Mouse (Mus musculus): Measurements from ENCODE around the gene Lamtor1. TPM values are rescaled to one million over a fixed set of nuclear protein-coding genes. Genes with fewer than 3 reads are reported as not detected.

The Lamtor1 gene
- polyA plus RNA-seq, 1 experiment from 2014 or later = 134 TPM

Small RNA genes within 50 kb of the gene (microRNA-seq; reads per million reads assigned to microRNA genes)
- not detected for gene Gm22655

Other genes starting within 250 kb of the Lamtor1 start
- 37.1 and 41.4 TPM in 2 replicates for gene Clpb, start 242.3 kb upstream of the Lamtor1 start, polyA plus RNA-seq (2014; fragmentation: Nextera tagmentation; extraction: Ambion mirVana)
- 1.3 and 1.9 TPM in 2 replicates for gene Phox2a, start 87.6 kb upstream of the Lamtor1 start, polyA plus RNA-seq (2014; fragmentation: Nextera tagmentation; extraction: Ambion mirVana)
- gene Inppl1, start 67.7 kb upstream of the Lamtor1 start, polyA plus RNA-seq (2014; fragmentation: Nextera tagmentation; extraction: Ambion mirVana) = 32.2 and 37.7 TPM in 2 replicates
- gene Folr2, start 48.7 kb upstream of the Lamtor1 start, polyA plus RNA-seq (2014; fragmentation: Nextera tagmentation; extraction: Ambion mirVana) = 0.25 and 0.57 TPM in 2 replicates
- gene Anapc15, start 42.2 kb upstream of the Lamtor1 start, polyA plus RNA-seq (2014; fragmentation: Nextera tagmentation; extraction: Ambion mirVana) = 79.9 and 87.3 TPM in 2 replicates
- 0.49 and 0.91 TPM in 2 replicates for gene Folr1, start 35.1 kb upstream of the Lamtor1 start, polyA plus RNA-seq (2014; fragmentation: Nextera tagmentation; extraction: Ambion mirVana)
- gene Tomt, start 455 bp downstream of the Lamtor1 start, polyA plus RNA-seq (2014; fragmentation: Nextera tagmentation; extraction: Ambion mirVana) = 0.53 and 1.0 TPM in 2 replicates
- gene Lrrc51, start 28.0 kb downstream of the Lamtor1 start, polyA plus RNA-seq (2014; fragmentation: Nextera tagmentation; extraction: Ambion mirVana) = 7.9 and 8.8 TPM in 2 replicates
- gene Numa1, start 28.2 kb downstream of the Lamtor1 start, polyA plus RNA-seq (2014; fragmentation: Nextera tagmentation; extraction: Ambion mirVana) = 89.9 and 102 TPM in 2 replicates
- 3.4 TPM in 2 replicates for gene Il18bp, start 112.8 kb downstream of the Lamtor1 start, polyA plus RNA-seq (2014; fragmentation: Nextera tagmentation; extraction: Ambion mirVana)
- 28.6 and 28.8 TPM in 2 replicates for gene Rnf121, start 159.6 kb downstream of the Lamtor1 start, polyA plus RNA-seq (2014; fragmentation: Nextera tagmentation; extraction: Ambion mirVana)
- 20.4 and 21.5 TPM in 2 replicates for gene Xndc1, start 159.6 kb downstream of the Lamtor1 start, polyA plus RNA-seq (2014; fragmentation: Nextera tagmentation; extraction: Ambion mirVana)
- gene Xntrpc, start 159.8 kb downstream of the Lamtor1 start, polyA plus RNA-seq (2014; fragmentation: Nextera tagmentation; extraction: Ambion mirVana) = 1.7 and 2.1 TPM in 2 replicates
- not detected in 2 replicates for gene Trpc2, start 177.2 kb downstream of the Lamtor1 start, polyA plus RNA-seq (2014; fragmentation: Nextera tagmentation; extraction: Ambion mirVana)
- 4.8 and 5.0 TPM in 2 replicates for gene Art1, start 195.8 kb downstream of the Lamtor1 start, polyA plus RNA-seq (2014; fragmentation: Nextera tagmentation; extraction: Ambion mirVana)
- gene Art5, start 203.6 kb downstream of the Lamtor1 start, polyA plus RNA-seq (2014; fragmentation: Nextera tagmentation; extraction: Ambion mirVana) = 3.8 and 4.7 TPM in 2 replicates
- gene Chrna10, start 210.9 kb downstream of the Lamtor1 start, polyA plus RNA-seq (2014; fragmentation: Nextera tagmentation; extraction: Ambion mirVana) = not detected in 2 replicates